Mouse (Mus musculus): Measurements from ENCODE around the gene Prss57.

The Prss57 gene

GRCm38 (mm10) chr10:79790861-79791260 is at the start of gene Prss57:
Prss57 (minus strand) TSS chr10:79790961.
- no peak for DNase-seq (ENCODE audit: extremely low read depth, low read depth)

DNA sequence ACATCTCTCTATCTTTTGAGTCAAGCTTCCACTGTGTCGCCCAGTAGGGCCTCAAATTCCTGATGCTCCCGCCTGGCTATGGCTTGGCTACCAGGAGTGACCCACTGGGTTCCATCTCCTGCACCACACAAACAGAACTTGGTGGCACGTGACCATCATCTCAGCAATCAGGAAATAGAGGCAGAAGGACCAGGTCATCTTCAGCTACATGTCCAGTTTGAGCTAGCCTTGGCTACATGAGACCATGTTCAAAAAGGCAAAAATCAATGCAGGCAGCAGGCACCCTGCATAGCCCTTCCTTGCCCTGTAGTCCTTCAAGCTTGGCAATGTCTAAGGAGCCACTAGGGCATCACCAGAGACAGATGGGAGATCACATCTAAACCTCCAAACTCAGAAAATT is 49.3 kb upstream of the Prss57 start:
- DNase-seq (ENCODE audit: extremely low read depth, low read depth), result no peak

- DNase-seq (ENCODE audit: extremely low read depth, low read depth), result no peak
Observed at GRCm38 (mm10) chr10:79838151-79838550, 47.4 kb upstream of the Prss57 start.

DNA sequence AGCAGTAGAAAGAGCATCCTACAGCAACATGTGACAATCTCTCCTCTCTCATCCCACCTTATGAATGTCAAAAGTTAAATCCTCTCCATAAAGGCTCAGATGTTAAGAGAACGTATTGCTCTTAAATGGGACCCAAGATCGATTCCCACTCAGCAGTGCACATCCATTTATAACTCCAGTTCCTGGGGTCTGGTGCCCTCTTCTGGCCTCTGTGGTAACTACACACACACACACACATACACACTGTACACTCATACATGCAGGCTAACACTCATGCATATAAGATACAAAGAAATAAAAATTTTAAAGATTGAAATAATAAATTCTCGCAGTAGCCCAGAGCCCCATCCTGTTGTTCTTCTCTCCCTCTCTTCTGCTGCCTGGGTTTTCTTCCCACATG is 46.2 kb upstream of the Prss57 start:
- no peak for DNase-seq (ENCODE audit: extremely low read depth, low read depth)

DNA sequence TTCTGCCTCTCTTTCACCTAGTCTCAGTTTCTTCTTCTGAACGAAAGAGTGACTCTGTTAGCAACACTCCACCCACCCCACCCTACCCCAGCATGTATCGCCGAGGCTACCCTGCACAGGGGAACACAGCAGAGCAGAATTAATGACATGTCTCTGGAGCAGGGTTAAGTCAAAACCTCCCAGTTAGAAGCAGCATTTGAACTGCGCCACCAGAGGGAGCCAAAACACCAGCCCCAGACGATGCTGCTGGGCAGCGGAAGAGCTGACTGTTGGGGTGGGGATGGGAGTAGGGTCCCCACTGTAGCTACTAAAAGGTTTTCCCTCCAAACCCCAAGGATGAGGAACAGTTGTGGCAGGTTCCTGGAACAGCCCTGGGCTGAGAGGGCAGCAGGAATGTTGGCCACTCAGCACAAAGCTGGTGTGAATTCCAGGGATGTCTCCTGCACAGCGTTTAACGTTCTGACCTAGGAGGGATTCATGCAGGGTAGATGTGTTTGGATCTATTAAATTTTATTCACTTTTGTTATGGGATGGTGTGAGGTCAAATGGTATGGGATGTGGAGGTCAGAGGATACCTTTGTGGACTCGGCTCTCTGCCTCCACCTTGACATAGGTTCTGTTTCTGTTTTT is 44.1 kb upstream of the Prss57 start:
- DNase-seq (ENCODE audit: extremely low read depth, low read depth), result peak; percentile 44

DNA sequence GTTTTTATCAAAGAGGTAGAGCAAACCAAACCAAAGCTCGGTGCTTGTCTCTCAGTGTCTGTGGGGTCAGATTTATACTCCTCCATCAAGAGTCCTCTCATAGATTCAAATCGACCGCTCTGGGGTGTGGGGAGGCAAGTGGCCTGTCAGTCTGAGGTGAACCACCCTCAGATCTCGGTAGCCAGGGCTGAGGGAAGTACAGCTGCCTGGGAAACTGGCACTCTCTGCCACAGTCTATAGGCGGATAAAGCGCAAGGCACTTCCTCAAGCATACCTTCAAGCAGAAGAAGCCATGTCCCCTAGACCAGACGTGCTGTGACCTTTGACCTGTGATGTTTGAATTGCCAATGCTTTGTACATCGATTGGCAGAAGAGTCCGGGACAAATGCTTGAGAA is 42.0 kb upstream of the Prss57 start:
- no peak for DNase-seq (ENCODE audit: extremely low read depth, low read depth)

DNA sequence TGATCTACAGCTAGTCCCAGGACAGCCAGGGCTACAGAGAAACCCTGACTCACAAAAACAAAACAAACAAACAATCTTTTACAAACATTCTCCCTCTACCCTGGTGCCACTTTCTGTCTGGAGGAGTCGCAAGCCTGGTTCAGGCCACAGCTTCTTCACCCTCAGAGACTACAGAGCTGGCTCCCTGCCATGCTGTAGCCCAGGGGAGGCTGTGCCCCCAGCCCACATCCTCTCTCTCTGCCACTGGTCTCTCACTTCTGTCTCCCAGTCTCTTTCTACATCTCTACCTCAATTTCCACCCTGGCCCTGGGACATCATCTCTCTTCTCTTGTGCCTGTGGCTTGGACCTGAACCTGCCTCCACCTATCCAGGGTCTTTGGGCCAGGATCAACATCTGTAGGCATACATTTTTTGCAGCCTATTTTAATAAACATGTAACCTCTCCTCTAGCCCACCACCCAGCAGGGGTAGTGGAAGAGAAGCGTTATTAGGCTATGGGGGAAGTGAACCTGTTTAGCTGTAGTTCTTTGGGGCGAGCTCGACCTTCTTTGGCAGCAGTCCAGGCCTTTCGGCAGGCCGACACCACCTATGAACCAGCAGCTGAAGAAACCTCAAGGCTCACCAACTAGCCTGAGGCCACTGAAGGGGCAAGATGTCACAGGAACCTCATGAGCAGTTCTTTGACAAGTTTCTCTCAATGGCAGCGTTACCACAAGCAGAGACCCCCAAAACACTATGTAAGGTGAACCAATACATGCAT is 41.4 kb upstream of the Prss57 start:
- no peak for DNase-seq (ENCODE audit: extremely low read depth, low read depth)

GRCm38 (mm10) chr10:79831583-79831982 is 40.8 kb upstream of the Prss57 start:
- no peak for DNase-seq (ENCODE audit: extremely low read depth, low read depth)

DNA sequence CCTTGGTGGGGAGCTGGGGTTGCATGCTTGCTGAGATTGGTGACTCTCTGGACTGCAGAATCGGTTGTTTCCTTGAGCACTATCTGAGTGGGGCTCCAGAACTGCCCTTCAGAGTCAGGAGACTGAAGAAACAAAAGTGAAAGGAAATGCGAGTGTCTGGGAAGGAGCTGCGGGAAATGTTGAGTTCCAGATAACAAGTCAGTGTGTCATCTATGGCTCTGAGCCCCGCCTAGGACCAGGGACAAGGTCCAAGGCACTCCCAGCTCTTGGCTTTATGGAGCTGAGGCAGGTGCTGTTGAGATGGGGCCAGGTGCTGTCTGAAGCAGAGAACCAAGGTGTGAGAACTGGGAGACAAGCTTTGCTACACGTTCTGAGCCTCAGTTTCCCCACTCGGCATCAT is 33.7 kb upstream of the Prss57 start:
- DNase-seq (ENCODE audit: extremely low read depth, low read depth), result no peak

- no peak for DNase-seq (ENCODE audit: extremely low read depth, low read depth)
Observed at GRCm38 (mm10) chr10:79823011-79823410, 32.2 kb upstream of the Prss57 start.

DNA sequence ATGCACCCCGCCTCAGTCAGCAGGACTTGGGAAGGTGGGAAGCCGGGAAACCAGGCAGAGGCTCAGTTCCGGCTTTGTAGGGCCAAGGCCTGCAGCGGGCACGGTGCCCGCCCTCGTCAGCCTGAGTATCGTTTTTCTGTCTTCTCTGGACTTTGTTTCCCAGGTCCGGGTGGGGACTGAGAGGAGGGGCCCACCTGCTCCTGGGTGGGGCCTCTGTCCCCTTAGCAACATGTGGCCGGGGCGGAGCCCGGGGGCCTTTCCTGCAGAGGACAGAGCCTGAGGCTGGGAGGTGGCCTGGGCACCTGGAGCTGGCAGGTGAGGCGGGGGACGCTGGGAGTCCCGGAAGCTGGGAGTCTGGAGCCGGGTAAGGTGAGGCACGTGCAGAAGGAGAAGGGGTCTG is 31.6 kb upstream of the Prss57 start:
- DNase-seq (ENCODE audit: extremely low read depth, low read depth), result no peak

DNA sequence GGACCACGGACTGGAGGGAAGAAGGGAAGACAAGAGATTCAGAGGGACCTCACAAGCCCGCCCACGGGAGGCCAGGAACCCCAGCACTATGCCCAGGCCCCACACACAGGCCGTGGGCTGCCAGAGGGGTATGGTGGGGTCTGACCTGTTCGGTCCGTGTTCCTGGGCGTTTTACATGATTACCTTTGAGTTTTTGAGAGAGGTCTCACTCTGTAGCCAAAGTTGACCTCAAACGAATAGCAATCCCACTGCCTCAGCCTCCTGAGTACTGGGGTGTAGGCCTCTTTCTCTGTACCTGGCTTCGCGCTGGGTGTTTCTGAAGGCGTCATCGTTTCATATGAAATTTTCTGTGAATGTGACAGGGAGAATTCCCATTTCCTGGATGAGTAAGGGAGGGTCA is 31.0 kb upstream of the Prss57 start:
- no peak for DNase-seq (ENCODE audit: extremely low read depth, low read depth)

DNA sequence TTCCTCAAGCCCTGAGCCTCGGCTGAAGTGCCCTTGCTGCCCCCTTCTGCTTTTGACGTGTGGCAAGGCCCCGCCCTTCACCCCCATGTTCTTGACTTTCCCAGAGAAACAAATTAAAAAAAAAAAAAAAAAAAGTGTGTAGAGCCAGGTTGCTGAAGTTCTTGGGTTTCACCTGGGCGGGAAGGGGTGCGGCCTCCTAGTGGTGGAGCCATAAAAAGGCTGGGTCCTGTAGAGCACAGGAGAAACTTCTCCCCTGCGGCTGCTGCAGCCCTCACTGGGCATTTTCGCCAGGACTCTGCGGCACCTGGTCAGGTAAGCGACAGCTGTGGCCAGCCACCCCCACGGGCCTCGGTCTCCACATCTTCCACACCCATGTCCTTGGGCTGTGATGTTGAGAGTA is 30.0 kb upstream of the Prss57 start, which contains the start of gene Misp:
Gene Misp, plus strand, starts transcription at position 208 of the 400 bp plus-strand sequence.
- DNase-seq (ENCODE audit: extremely low read depth, low read depth), result no peak

DNA sequence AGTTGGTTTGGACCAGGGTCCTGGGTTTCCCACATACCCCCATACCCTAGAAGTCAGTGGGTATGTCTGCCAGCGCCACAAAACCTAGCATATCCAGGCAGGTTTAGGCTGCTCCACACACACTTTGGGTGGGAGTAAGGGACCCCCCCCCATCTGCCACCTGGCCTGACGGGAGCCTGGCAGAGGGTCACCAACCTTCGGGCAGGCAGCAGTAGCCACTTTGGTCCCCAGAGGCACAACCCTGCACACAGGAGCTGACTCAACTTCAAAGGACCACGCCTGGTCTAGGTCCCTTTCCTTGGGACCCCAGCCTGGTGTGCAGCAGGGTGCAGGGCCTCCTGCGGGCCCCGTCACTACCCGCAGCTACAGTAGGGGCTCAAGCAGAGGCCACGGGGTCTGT is 29.5 kb upstream of the Prss57 start:
- no peak for DNase-seq (ENCODE audit: extremely low read depth, low read depth)

DNA sequence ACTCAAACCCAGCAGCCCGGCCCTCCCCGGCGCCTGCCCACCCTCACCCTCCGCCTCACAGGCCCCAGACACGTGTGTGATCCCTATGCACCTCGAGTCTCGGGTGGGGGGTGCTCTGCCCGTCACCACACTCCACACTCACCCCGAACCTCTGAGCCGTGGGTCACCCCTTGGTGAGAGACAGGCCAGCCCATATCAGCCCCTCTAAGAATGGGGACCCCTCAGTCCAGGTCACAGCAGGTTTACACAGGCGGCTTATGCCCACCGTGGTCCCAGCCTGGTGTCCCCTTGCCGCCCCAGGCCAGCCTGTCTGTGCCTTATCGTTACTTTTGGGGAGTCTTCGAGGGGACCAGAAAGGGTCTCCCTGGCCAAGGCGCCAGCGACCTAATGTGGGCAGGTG is 28.8 kb upstream of the Prss57 start:
- no peak for DNase-seq (ENCODE audit: extremely low read depth, low read depth)

- DNase-seq (ENCODE audit: extremely low read depth, low read depth), result no peak
Observed at GRCm38 (mm10) chr10:79818225-79818624, 27.5 kb upstream of the Prss57 start.

GRCm38 (mm10) chr10:79817111-79817510 is 26.4 kb upstream of the Prss57 start:
- no peak for DNase-seq (ENCODE audit: extremely low read depth, low read depth)

DNA sequence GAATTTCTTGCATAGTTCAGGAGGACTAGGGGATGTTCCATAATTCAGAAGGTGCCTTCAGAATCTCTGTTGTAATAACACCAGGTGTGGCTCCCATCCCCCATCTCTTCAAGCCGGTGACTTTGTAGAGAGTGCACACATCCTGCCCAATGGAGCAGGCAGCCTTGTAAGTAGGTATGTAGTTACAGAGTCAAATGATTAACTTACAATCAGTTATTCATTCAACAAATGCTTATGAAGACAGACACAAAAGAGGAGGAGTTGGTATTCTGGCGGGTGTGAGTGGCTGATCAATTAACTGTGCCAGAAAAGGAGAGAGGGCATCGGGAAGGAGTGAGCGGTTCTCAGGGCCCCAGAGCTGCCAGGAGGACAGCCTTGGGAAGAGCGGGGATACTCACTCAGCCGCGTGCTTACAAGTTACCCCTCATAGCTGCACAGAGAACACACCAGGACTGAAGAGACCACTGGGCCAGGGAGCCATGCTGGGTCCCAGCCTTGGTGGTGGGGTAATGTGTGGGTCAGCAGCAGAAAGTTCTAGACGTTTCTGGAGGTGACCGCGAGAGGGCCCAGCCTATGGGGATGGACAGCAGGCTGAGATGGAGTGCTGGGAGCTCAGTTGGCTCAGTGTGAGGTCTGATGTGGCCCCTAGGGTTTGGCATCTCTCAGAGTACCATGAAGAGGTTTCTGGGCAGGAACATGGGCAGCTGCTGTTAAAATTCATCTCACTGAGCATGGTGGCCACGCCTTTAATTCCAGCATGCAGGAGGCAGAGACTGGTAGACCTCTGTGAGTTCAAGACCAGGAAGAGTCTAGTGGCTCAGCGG is 25.1 kb upstream of the Prss57 start:
- DNase-seq (ENCODE audit: extremely low read depth, low read depth), result no peak

- no peak for DNase-seq (ENCODE audit: extremely low read depth, low read depth)
Observed at GRCm38 (mm10) chr10:79814271-79814842, 23.6 kb upstream of the Prss57 start.

GRCm38 (mm10) chr10:79811736-79812637 is 21.2 kb upstream of the Prss57 start:
- no peak for DNase-seq (ENCODE audit: extremely low read depth, low read depth)

- DNase-seq (ENCODE audit: extremely low read depth, low read depth), result no peak
Observed at GRCm38 (mm10) chr10:79808728-79809127, 18.0 kb upstream of the Prss57 start.
